Mouse (Mus musculus) heart, postnatal 0 days (tissue): Measurements from ENCODE around the gene Txnip.
"Not testable (repeated sequence)": the region's sequence is repeated elsewhere in the genome, so short reads cannot be mapped to it uniquely, and the experiment has no call there.

Source experiments
- CTCF ChIP-seq: IDR thresholded peaks from 2 replicates; pipeline ENCODE4 v1.5.1; 2016; ENCODE audit warnings: antibody characterized with exemption, control low read depth, low read depth
- EP300 ChIP-seq: IDR thresholded peaks from 2 replicates; pipeline ENCODE4 v1.6.1; 2016; ENCODE audit warnings: antibody characterized with exemption, low read depth

DNA sequence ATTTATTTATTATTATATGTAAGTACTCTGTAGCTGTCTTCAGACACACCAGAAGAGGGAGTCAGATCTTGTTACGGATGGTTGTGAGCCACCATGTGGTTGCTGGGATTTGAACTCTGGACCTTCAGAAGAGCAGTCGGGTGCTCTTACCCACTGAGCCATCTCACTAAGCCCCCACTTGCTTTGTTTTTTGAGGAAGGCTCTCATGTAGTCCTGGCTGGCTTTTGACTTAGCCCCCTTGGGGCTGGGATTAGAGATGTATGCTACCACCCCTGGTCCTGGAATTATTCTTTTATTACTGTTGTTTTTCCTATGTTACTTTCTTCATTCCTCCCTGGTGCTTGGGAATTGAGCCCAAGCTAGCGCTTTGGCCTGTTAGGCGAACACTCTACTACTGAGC, 48.2 kb downstream of the Txnip start:
- not testable (repeated sequence) for TF ChIP-seq EP300, CTCF
